Mouse (Mus musculus) erythroblast, embryonic 14.5 days (primary cell): ENCODE data around the gene Btk.

Experiments used
- GATA1 ChIP-seq: IDR thresholded peaks from 2 replicates; pipeline ENCODE4 v1.6.1; 2012; ENCODE audit warnings: low read length, inconsistent platforms, mixed read lengths
- TAL1 ChIP-seq: IDR thresholded peaks from 3 replicates; pipeline ENCODE4 v1.6.1; 2012; ENCODE audit warnings: low read length, inconsistent platforms, mixed read lengths

- TF ChIP-seq GATA1 (no peak), TAL1 (no peak)
Measured at GRCm38 (mm10) chrX:134525260-134525659, 58.1 kb downstream of the Btk start.
